Mouse (Mus musculus): ENCODE measurements around the gene Slc48a1. TPM values are rescaled to one million over a fixed set of nuclear protein-coding genes. Genes with fewer than 3 reads are reported as not detected.

Gene Slc48a1
- polyA plus RNA-seq, 1 experiment = 52.7 TPM

DNA sequence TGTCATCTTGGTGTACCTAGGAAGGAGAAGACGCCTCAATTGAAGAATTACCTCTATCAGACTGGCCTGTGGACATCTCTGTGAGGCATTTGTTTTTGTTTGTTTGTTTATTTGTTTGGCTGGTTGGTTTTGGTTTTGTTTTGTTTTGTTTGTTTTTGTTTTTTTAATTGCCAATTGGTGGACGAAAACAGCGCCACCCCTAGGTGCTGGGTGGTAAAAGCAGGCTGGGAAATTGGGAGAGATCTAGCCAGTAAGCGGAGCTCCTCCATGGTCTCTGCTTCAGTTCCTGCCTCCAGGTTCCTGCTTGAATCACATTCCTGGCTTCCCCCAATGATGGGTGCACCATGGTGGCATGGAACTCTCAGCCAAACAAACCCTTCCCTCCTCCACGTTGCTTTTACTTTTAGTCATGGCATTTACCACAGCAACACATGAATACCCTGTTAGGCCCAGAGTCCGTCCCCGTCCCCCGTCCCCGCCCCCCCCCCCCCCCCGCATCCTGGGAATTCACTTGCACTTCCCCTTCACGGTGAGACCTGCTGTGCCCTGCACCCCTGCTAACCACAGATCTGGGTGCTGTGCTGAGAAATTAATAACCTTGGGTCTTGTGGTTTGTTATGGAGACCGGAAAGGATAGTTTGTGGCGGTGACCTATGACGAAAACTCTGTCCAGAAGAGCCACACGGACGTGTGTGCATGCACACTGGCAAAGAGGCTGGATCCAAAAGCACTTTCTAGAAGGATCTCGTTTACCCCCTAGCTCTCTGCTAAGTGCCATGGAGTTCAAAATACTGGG is 38.1 kb downstream of the Slc48a1 start:
- H3K4me3 ChIP-seq = no peak overlapping the region
- no peak for TF ChIP-seq POLR2A (IDR thresholded peaks at IDR 0.05; ENCODE audit: insufficient read length, low read depth)
- no peak for TF ChIP-seq TCF12 (IDR thresholded peaks at IDR 0.05; ENCODE audit: insufficient read depth, poor library complexity, severe bottlenecking)
- no peak for TF ChIP-seq REST (IDR thresholded peaks at IDR 0.05; ENCODE audit: insufficient read depth, insufficient read length)
- TF ChIP-seq E2F4 (IDR thresholded peaks at IDR 0.05; ENCODE audit: insufficient read depth) = no peak
- TF ChIP-seq POLR2AphosphoS2 (IDR thresholded peaks at IDR 0.05; ENCODE audit: insufficient read length, low read depth) = no peak
- TF ChIP-seq TCF3 (IDR thresholded peaks at IDR 0.05; ENCODE audit: insufficient read length, low read depth) = no peak
- TF ChIP-seq CEBPB (IDR thresholded peaks at IDR 0.05; ENCODE audit: insufficient read depth, poor library complexity, severe bottlenecking) = no peak
- no peak for TF ChIP-seq MAX (IDR thresholded peaks at IDR 0.05; ENCODE audit: low read depth)
- no peak for TF ChIP-seq USF1 (IDR thresholded peaks at IDR 0.05; ENCODE audit: low read depth)
- no peak for TF ChIP-seq MYOG (IDR thresholded peaks at IDR 0.05; ENCODE audit: control insufficient read depth in 1 of 3, insufficient read depth in 1 of 3, insufficient read length in 2 of 3, low read depth in 2 of 3)
- no peak for TF ChIP-seq SRF (IDR thresholded peaks at IDR 0.05; ENCODE audit: control insufficient read depth, insufficient read length, low read depth)
- no peak for TF ChIP-seq MYOD1 (IDR thresholded peaks at IDR 0.05; ENCODE audit: control insufficient read depth in 1 of 3, insufficient read length in 2 of 3, low read depth in 2 of 3)
- no peaks in the 10 kb centered on the region for H3K36me3 ChIP-seq (ENCODE audit: control insufficient read depth, insufficient read depth)
- no peak overlapping the region for H3K4me2 ChIP-seq (ENCODE audit: low read depth)
- peaks cover 29% of the 10 kb centered on the region for H3K79me2 ChIP-seq (ENCODE audit: control insufficient read depth, insufficient read depth)
- H3ac ChIP-seq (ENCODE audit: control insufficient read depth, insufficient read length) = no peak overlapping the region
- no peaks in the 10 kb centered on the region for H3K27me3 ChIP-seq (ENCODE audit: control insufficient read depth, insufficient read depth, insufficient read length)

DNA sequence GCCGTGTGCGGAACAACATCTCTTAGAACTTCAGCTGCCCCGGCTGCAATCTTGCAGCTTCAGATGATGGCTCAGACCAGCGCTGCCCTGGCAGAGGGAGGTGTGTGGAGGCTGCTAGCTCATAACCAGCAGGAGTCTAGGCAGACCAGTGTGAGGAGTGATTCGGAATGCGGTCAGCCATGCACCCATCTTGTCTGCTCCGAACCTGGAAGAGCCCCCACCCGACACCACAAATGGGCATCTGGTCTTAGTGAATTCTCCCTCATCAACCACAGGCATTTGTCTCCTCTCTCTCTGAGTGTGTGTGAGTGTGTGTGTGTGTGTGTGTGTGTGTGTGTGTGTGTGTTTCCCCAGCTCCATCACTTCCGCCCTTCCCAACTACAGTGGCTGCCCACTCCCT is 41.6 kb downstream of the Slc48a1 start:
- Histone ChIP-seq H3K27me3 (ENCODE audit: control insufficient read depth, insufficient read depth, insufficient read length) (no peaks in the 10 kb centered on the region), H3K4me3 (no peak overlapping the region), H3K36me3 (ENCODE audit: control insufficient read depth, insufficient read depth) (no peaks in the 10 kb centered on the region), H3K79me2 (ENCODE audit: control insufficient read depth, insufficient read depth) (peaks cover 60% of the 10 kb centered on the region), H3ac (ENCODE audit: control insufficient read depth, insufficient read length) (no peak overlapping the region), H3K4me2 (ENCODE audit: low read depth) (no peak overlapping the region)
- no peak for TF ChIP-seq SRF (IDR thresholded peaks at IDR 0.05; ENCODE audit: control insufficient read depth, insufficient read length, low read depth)
- TF ChIP-seq CEBPB (IDR thresholded peaks at IDR 0.05; ENCODE audit: insufficient read depth, poor library complexity, severe bottlenecking) = no peak
- no peak for TF ChIP-seq POLR2AphosphoS2 (IDR thresholded peaks at IDR 0.05; ENCODE audit: insufficient read length, low read depth)
- no peak for TF ChIP-seq TCF12 (IDR thresholded peaks at IDR 0.05; ENCODE audit: insufficient read depth, poor library complexity, severe bottlenecking)
- TF ChIP-seq E2F4 (IDR thresholded peaks at IDR 0.05; ENCODE audit: insufficient read depth) = no peak
- TF ChIP-seq REST (IDR thresholded peaks at IDR 0.05; ENCODE audit: insufficient read depth, insufficient read length) = no peak
- no peak for TF ChIP-seq TCF3 (IDR thresholded peaks at IDR 0.05; ENCODE audit: insufficient read length, low read depth)
- TF ChIP-seq MAX (IDR thresholded peaks at IDR 0.05; ENCODE audit: low read depth) = no peak
- TF ChIP-seq POLR2A (IDR thresholded peaks at IDR 0.05; ENCODE audit: insufficient read length, low read depth) = no peak
- TF ChIP-seq MYOD1 (IDR thresholded peaks at IDR 0.05; ENCODE audit: control insufficient read depth in 1 of 3, insufficient read length in 2 of 3, low read depth in 2 of 3) = peak in 2 of 3 experiments; percentile 1 to 57
- TF ChIP-seq USF1 (IDR thresholded peaks at IDR 0.05; ENCODE audit: low read depth) = no peak
- TF ChIP-seq MYOG (IDR thresholded peaks at IDR 0.05; ENCODE audit: control insufficient read depth in 1 of 3, insufficient read depth in 1 of 3, insufficient read length in 2 of 3, low read depth in 2 of 3) = peak in 1 of 3 experiments; percentile 73

DNA sequence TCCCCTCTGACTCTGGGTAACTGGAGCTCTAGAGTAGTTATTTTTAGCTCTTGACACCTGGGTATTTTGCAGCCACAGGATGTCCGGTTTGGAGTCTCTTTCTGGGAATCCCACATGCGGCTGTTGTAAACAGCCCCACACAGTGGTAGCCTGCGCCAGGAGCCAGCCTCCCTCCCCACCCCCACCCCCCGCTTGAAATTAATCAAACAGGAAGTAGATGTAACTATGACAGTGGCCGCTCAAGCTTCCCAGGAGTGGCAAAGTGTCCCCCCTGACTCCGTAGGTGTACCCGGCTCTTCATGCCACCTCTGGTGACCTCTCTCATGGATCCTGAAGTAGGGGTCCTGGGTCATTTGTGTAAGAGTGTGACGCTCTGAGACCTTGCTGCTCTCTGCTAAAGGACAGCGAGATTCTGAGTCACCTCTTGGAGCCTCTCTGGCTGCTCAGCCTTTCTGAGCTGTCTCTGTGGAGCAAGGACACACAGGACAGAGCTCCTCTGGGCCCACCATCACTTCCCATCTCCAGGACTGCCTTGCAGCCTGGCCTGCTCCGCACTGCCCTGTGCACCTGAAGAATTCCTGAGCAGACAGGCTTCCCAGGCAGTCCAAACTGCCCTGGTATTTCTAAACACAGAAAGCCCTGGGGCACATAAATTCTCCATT is 43.1 kb downstream of the Slc48a1 start:
- Histone ChIP-seq H3ac (ENCODE audit: control insufficient read depth, insufficient read length) (no peak overlapping the region), H3K27me3 (ENCODE audit: control insufficient read depth, insufficient read depth, insufficient read length) (no peaks in the 10 kb centered on the region), H3K79me2 (ENCODE audit: control insufficient read depth, insufficient read depth) (peaks cover 51% of the 10 kb centered on the region), H3K4me2 (ENCODE audit: low read depth) (no peak overlapping the region), H3K36me3 (ENCODE audit: control insufficient read depth, insufficient read depth) (no peaks in the 10 kb centered on the region), H3K4me3 (no peak overlapping the region)
- no peak for TF ChIP-seq TCF3 (IDR thresholded peaks at IDR 0.05; ENCODE audit: insufficient read length, low read depth)
- TF ChIP-seq MYOG (IDR thresholded peaks at IDR 0.05; ENCODE audit: control insufficient read depth in 1 of 3, insufficient read depth in 1 of 3, insufficient read length in 2 of 3, low read depth in 2 of 3) = no peak
- TF ChIP-seq POLR2AphosphoS2 (IDR thresholded peaks at IDR 0.05; ENCODE audit: insufficient read length, low read depth) = no peak
- TF ChIP-seq USF1 (IDR thresholded peaks at IDR 0.05; ENCODE audit: low read depth) = no peak
- no peak for TF ChIP-seq TCF12 (IDR thresholded peaks at IDR 0.05; ENCODE audit: insufficient read depth, poor library complexity, severe bottlenecking)
- no peak for TF ChIP-seq MYOD1 (IDR thresholded peaks at IDR 0.05; ENCODE audit: control insufficient read depth in 1 of 3, insufficient read length in 2 of 3, low read depth in 2 of 3)
- no peak for TF ChIP-seq MAX (IDR thresholded peaks at IDR 0.05; ENCODE audit: low read depth)
- TF ChIP-seq CEBPB (IDR thresholded peaks at IDR 0.05; ENCODE audit: insufficient read depth, poor library complexity, severe bottlenecking) = no peak
- TF ChIP-seq E2F4 (IDR thresholded peaks at IDR 0.05; ENCODE audit: insufficient read depth) = no peak
- no peak for TF ChIP-seq SRF (IDR thresholded peaks at IDR 0.05; ENCODE audit: control insufficient read depth, insufficient read length, low read depth)
- no peak for TF ChIP-seq POLR2A (IDR thresholded peaks at IDR 0.05; ENCODE audit: insufficient read length, low read depth)
- TF ChIP-seq REST (IDR thresholded peaks at IDR 0.05; ENCODE audit: insufficient read depth, insufficient read length) = no peak

DNA sequence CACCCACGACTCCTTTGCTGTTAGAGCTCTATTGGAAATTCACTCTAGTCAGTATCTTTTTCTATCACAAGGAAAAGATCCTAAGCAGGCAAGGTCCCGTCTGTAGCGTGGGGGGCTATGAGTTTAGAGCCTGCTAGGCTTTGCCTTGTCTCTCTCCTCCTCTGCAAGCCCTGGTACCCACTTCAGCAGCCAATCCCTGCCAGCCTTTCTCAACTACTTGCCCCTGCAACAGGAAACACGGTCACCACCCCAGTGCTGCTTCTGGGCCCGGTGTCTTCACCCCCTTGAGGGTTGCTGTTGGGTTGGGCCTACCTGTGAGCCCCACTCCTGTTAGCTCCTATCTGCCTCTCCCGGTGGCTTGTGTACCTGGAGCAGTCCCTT is 43.7 kb downstream of the Slc48a1 start:
- H3ac ChIP-seq (ENCODE audit: control insufficient read depth, insufficient read length) = no peak overlapping the region
- H3K79me2 ChIP-seq (ENCODE audit: control insufficient read depth, insufficient read depth) = peaks cover 51% of the 10 kb centered on the region
- TF ChIP-seq USF1 (IDR thresholded peaks at IDR 0.05; ENCODE audit: low read depth) = no peak
- TF ChIP-seq SRF (IDR thresholded peaks at IDR 0.05; ENCODE audit: control insufficient read depth, insufficient read length, low read depth) = no peak
- TF ChIP-seq TCF3 (IDR thresholded peaks at IDR 0.05; ENCODE audit: insufficient read length, low read depth) = no peak
- TF ChIP-seq MYOG (IDR thresholded peaks at IDR 0.05; ENCODE audit: control insufficient read depth in 1 of 3, insufficient read depth in 1 of 3, insufficient read length in 2 of 3, low read depth in 2 of 3) = no peak
- TF ChIP-seq REST (IDR thresholded peaks at IDR 0.05; ENCODE audit: insufficient read depth, insufficient read length) = no peak
- no peak for TF ChIP-seq POLR2A (IDR thresholded peaks at IDR 0.05; ENCODE audit: insufficient read length, low read depth)
- no peak for TF ChIP-seq TCF12 (IDR thresholded peaks at IDR 0.05; ENCODE audit: insufficient read depth, poor library complexity, severe bottlenecking)
- TF ChIP-seq POLR2AphosphoS2 (IDR thresholded peaks at IDR 0.05; ENCODE audit: insufficient read length, low read depth) = no peak
- TF ChIP-seq E2F4 (IDR thresholded peaks at IDR 0.05; ENCODE audit: insufficient read depth) = no peak
- no peak for TF ChIP-seq MYOD1 (IDR thresholded peaks at IDR 0.05; ENCODE audit: control insufficient read depth in 1 of 3, insufficient read length in 2 of 3, low read depth in 2 of 3)
- no peak for TF ChIP-seq MAX (IDR thresholded peaks at IDR 0.05; ENCODE audit: low read depth)
- no peak for TF ChIP-seq CEBPB (IDR thresholded peaks at IDR 0.05; ENCODE audit: insufficient read depth, poor library complexity, severe bottlenecking)
- H3K27me3 ChIP-seq (ENCODE audit: control insufficient read depth, insufficient read depth, insufficient read length) = no peaks in the 10 kb centered on the region
- no peaks in the 10 kb centered on the region for H3K36me3 ChIP-seq (ENCODE audit: control insufficient read depth, insufficient read depth)
- H3K4me2 ChIP-seq (ENCODE audit: low read depth) = no peak overlapping the region
- no peak overlapping the region for H3K4me3 ChIP-seq

Data from myocyte (in vitro differentiated cells).